Mouse (Mus musculus): ENCODE measurements at regions not wholly inside any gene's neighbourhood (a gene's known extent, or its start where the extent isn't known, plus 50 kb on each side); places are given as distances from the start of the nearest gene placed in this dataset.

- Histone ChIP-seq H3K36me3 (ENCODE audit: control insufficient read depth, insufficient read depth) (no peaks in the 10 kb centered on the region), H3K4me3 (ENCODE audit: insufficient read depth, poor library complexity, severe bottlenecking) (no peak overlapping the region), H3K79me2 (ENCODE audit: control insufficient read depth, insufficient read depth) (no peaks in the 10 kb centered on the region), H3K27me3 (ENCODE audit: control insufficient read depth, insufficient read depth, insufficient read length) (no peaks in the 10 kb centered on the region), H3K79me3 (ENCODE audit: low read depth) (no peaks in the 10 kb centered on the region), H3ac (ENCODE audit: control insufficient read depth, insufficient read length, low read depth) (no peak overlapping the region)
- TF ChIP-seq FOSL1 (IDR thresholded peaks at IDR 0.05; ENCODE audit: insufficient read depth, low read length, poor library complexity, severe bottlenecking), result no peak
- TF ChIP-seq USF1 (IDR thresholded peaks at IDR 0.05; ENCODE audit: low read depth), result no peak
- no peak for TF ChIP-seq CEBPB (IDR thresholded peaks at IDR 0.05; ENCODE audit: low read depth)
- no peak for TF ChIP-seq MAX (IDR thresholded peaks at IDR 0.05)
- no peak for TF ChIP-seq MYOD1 (IDR thresholded peaks at IDR 0.05; ENCODE audit: control insufficient read depth, insufficient read length, low read depth)
- no peak for TF ChIP-seq MYOG (IDR thresholded peaks at IDR 0.05; ENCODE audit: control insufficient read depth, extremely low read depth, insufficient read length)
- no peak for TF ChIP-seq CTCF (IDR thresholded peaks at IDR 0.05; ENCODE audit: control insufficient read depth, insufficient read depth, insufficient read length)
Measured at GRCm38 (mm10) chr3:56236163-56236562, 52.7 kb upstream of the Nbea start.
